Mouse (Mus musculus) adrenal gland, postnatal 36 days (tissue): ENCODE data around the gene Thumpd1. TPM values are rescaled to one million over a fixed set of nuclear protein-coding genes. Genes with fewer than 3 reads are reported as not detected.
A peak's percentile ranks its signal among the peaks of the same experiment; 100 is the strongest.

Source experiments
- DNase-seq, 2 experiments: peaks; one replicate each; pipeline ENCODE4 v3.0.0; 2021; ENCODE audit warnings: mixed read lengths in 1 of 2
- total RNA-seq, 2 experiments: library from RNA; stranded (reverse); gene quantifications; 2 replicates each; pipeline ENCODE4 v1.2.3; 2021

Thumpd1 gene
- total RNA-seq, 2 experiments from 2014 or later = 33.9 to 34.4 TPM

DNA sequence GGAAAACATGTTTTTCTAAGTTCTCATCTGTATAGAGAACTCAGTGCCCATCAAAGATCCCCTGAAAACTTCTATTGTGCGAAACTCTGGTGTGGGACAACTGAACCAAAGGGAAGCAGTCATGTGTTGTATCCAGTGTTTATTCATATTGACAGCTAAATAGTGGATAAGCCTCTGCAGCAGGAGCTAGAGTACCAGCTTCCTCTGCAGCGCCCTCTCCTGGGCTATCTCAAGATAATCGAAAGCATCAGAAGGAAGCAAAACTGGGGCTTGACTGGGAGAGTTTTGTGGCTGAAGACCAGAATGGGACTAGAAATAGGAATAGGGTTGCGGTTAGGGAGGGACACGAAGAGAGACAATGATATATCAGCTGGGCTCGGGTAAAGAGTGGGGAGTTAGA lies 49.7 kb downstream of the Thumpd1 start:
- peak; percentile 11 to 62 for DNase-seq

DNA sequence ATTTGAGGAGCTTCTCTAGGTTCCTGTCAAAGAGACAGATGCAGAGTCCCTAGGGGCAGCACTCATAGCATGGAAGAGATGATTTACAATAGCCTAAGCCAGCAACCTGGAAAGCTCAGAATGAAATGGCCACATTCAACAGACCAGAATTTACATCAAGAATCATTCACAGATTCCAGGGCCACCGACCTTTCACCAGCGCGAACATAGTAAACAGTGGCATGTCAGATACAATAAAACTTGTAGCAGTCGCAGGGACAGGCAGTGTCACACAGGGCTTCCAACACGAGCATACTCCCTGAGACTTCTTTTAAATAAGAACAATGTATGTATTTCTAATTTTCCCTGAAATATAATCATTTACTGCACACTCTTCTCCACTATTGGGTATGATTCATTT lies 50.2 kb downstream of the Thumpd1 start:
- no peak for DNase-seq

DNA sequence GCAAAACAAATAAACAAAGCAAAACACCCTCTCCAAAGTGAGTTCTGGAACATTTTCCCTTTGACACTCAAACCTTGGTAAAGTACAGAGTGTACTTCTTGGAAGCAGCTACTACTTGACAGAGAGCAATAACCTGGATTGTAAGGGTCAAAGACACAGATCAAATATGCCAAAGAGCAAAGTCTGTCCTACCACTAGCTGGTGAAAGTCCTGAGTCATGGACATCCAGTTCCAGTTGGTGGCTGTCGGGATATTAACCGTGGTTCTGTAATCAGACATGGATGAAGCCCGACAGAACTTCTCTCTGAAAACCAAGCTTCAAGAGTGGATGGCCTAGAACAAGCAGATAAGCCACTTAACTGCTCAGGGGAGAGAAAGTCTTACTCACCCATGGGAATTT lies 52.7 kb downstream of the Thumpd1 start:
- no peak for DNase-seq

Other genes with a start within 250 kb of the Thumpd1 start
- gene Umod, start 241.5 kb downstream of the Thumpd1 start, total RNA-seq = not detected
- gene Acsm5, start 201.3 kb downstream of the Thumpd1 start, total RNA-seq = 1 to 10 TPM; 3.7 to 4.3 TPM
- gene Pdilt, start 197.3 kb downstream of the Thumpd1 start, total RNA-seq = not detected
- gene Acsm2, start 166.5 kb downstream of the Thumpd1 start, total RNA-seq = not detected
- not detected for gene Acsm1, start 113.8 kb downstream of the Thumpd1 start, total RNA-seq
- gene Acsm4, start 30.8 kb downstream of the Thumpd1 start, total RNA-seq = not detected
- 10 to 100 TPM; 24.0 to 47.6 TPM for gene Acsm3, start 40.1 kb upstream of the Thumpd1 start, total RNA-seq
- gene Rexo5, start 73.2 kb upstream of the Thumpd1 start, total RNA-seq = 1 to 10 TPM; 7.6 to 7.8 TPM
- gene Eri2, start 73.3 kb upstream of the Thumpd1 start, total RNA-seq = 1 to 10 TPM; 6.7 to 8.8 TPM
- 1 to 10 TPM; 6.4 to 7.3 TPM for gene Lyrm1, start 175.1 kb upstream of the Thumpd1 start, total RNA-seq
- 10 to 100 TPM; 27.5 to 36.6 TPM for gene Dcun1d3, start 175.5 kb upstream of the Thumpd1 start, total RNA-seq